Mouse (Mus musculus) kidney, postnatal 0 days (tissue): ENCODE measurements at regions not wholly inside any gene's neighbourhood (a gene's known extent, or its start where the extent isn't known, plus 50 kb on each side); places are given as distances from the start of the nearest gene placed in this dataset.

Experiments
- ATAC-seq: fragments of 200-750 bp; cut with Nextera tagmentation; replicated peaks from 2 replicates; pipeline ENCODE4 v1.8.0; 2017; ENCODE audit warnings: low read depth, moderate number of reproducible peaks, moderate TSS enrichment, moderate library complexity; ENCODE audit not compliant: low FRiP score
- DNase-seq: peaks from one replicate; pipeline ENCODE4 v3.0.0-alpha.2; 2016; ENCODE audit warnings: low spot score
- H3K27ac ChIP-seq: fragments of 300-500 bp; sonication (generic); 2 replicates; pipeline ENCODE4 v1.5.1; 2014; ENCODE audit warnings: mild to moderate bottlenecking
- H3K27me3 ChIP-seq: fragments of 300-500 bp; sonication (generic); 2 replicates; pipeline ENCODE4 v1.6.1; 2014; ENCODE audit warnings: low read length, mixed read lengths; ENCODE audit not compliant: insufficient read depth
- H3K36me3 ChIP-seq: fragments of 300-500 bp; sonication (generic); 2 replicates; pipeline ENCODE4 v1.6.1; 2014; ENCODE audit warnings: low read length, mixed read lengths; ENCODE audit not compliant: insufficient read depth
- H3K4me1 ChIP-seq: fragments of 300-500 bp; sonication (generic); replicated peaks from 2 replicates; pipeline ENCODE4 v1.6.1; 2014; ENCODE audit warnings: antibody characterized with exemption, low read length, mixed read lengths; ENCODE audit not compliant: insufficient read depth
- H3K4me2 ChIP-seq: fragments of 300-500 bp; sonication (generic); 2 replicates; pipeline ENCODE4 v1.6.1; 2014; ENCODE audit warnings: mild to moderate bottlenecking, low read length, moderate library complexity, mixed read lengths
- H3K4me3 ChIP-seq: fragments of 300-500 bp; sonication (generic); replicated peaks from 2 replicates; pipeline ENCODE4 v1.5.1; 2014; ENCODE audit warnings: low read depth, low read length
- H3K9ac ChIP-seq: fragments of 300-500 bp; sonication (generic); 2 replicates; pipeline ENCODE4 v1.6.1; 2014; ENCODE audit warnings: low read depth, low read length
- H3K9me3 ChIP-seq: fragments of 300-500 bp; sonication (generic); replicated peaks from 2 replicates; pipeline ENCODE4 v1.6.1; 2016; ENCODE audit warnings: low read length, inconsistent platforms, mixed read lengths
- CTCF ChIP-seq: IDR thresholded peaks from 2 replicates; pipeline ENCODE4 v1.5.1; 2016; ENCODE audit warnings: antibody characterized with exemption, low read depth, mild to moderate bottlenecking, moderate library complexity
- WGBS: fragments of 180-500 bp; shearing (Covaris S2); extraction: QIAGEN DNeasy Blood & Tissue Kit; methylation state at CpG from one replicate; pipeline ENCODE4 v1.1.7; 2014; 5-methylcytosine and 5-hydroxymethylcytosine counted together

DNA sequence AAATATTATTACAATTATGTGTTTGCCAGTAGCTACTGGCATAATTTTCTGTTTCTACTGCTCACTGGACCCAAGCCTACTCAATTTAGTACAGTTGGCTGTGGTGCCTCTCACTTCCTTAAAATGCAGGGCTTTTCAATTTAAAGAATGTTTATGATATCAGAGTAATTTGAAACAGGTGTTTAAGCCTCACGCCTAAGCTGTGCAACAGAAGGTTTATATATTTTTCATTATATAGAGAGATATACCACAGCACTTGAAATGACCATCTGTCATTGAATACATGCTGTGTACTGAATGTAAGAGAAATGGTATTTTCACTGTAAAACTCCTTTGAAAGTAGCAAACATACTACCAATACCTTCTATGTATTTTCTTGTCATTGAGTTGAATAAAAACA lies 376.8 kb downstream of the Otol1 start:
- H3K27ac ChIP-seq = no peak overlapping the region
- ATAC-seq (no peak), DNase-seq (no peak)
- H3K27me3 ChIP-seq = no peaks in the 10 kb centered on the region
- H3K4me1 ChIP-seq = no peaks in the 10 kb centered on the region
- no peaks in the 10 kb centered on the region for H3K9me3 ChIP-seq
- no peaks in the 10 kb centered on the region for H3K36me3 ChIP-seq
- TF ChIP-seq CTCF = no peak
- WGBS = 63% methylated on average over 1 of the region's 1 CpGs
- no peak overlapping the region for H3K4me3 ChIP-seq
- no peak overlapping the region for H3K4me2 ChIP-seq
- H3K9ac ChIP-seq = no peak overlapping the region

DNA sequence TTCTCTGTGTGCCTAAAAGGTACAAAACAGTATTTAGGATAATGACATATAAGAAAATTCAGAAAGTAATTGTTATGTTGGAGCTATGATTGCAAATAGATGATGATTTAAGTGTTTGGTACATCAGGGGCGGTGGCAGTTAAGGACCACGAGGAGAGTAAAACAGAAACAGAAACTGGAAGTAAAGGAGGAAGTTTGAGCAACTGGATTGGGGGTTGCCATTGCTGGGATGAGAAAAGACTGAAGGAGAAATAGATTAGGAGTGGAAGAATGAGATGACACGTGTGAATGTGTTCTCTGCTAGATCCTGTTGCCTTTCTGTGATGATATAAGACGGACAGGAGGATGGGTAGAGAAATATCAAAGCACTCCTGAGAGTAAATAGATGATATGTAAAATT lies 378.5 kb downstream of the Otol1 start:
- TF ChIP-seq CTCF = no peak
- WGBS = 81% methylated on average over 4 of the region's 4 CpGs
- Histone ChIP-seq H3K9me3 (no peaks in the 10 kb centered on the region), H3K4me1 (no peaks in the 10 kb centered on the region), H3K36me3 (no peaks in the 10 kb centered on the region), H3K27me3 (no peaks in the 10 kb centered on the region), H3K9ac (no peak overlapping the region), H3K4me3 (no peak overlapping the region), H3K4me2 (no peak overlapping the region), H3K27ac (no peak overlapping the region)
- DNase-seq (no peak), ATAC-seq (no peak)

DNA sequence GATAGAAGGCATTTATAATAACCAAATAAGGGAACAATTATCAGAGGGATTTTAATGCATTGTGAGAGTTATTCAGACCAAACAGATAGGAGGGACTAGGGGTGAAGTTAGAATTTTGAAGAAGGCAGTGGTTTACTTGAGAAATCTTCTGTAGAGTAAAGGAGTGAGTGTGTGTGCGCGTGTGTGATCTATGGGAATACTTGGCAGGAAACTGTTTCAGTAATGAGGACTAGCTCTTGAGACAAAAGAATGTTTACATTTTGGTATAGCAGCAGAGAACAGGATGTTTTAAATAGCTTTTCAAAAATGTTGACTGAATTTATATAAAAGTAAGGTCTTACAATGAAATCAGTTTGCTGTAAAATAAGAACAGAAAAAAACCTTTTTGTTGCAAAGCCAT lies 393.8 kb downstream of the Otol1 start:
- Histone ChIP-seq H3K9me3 (no peaks in the 10 kb centered on the region), H3K27me3 (no peaks in the 10 kb centered on the region), H3K4me2 (no peak overlapping the region), H3K36me3 (no peaks in the 10 kb centered on the region), H3K27ac (no peak overlapping the region), H3K4me1 (no peaks in the 10 kb centered on the region), H3K4me3 (no peak overlapping the region), H3K9ac (no peak overlapping the region)
- TF ChIP-seq CTCF = no peak
- WGBS = 55% methylated on average over 2 of the region's 2 CpGs
- DNase-seq (no peak), ATAC-seq (no peak)

DNA sequence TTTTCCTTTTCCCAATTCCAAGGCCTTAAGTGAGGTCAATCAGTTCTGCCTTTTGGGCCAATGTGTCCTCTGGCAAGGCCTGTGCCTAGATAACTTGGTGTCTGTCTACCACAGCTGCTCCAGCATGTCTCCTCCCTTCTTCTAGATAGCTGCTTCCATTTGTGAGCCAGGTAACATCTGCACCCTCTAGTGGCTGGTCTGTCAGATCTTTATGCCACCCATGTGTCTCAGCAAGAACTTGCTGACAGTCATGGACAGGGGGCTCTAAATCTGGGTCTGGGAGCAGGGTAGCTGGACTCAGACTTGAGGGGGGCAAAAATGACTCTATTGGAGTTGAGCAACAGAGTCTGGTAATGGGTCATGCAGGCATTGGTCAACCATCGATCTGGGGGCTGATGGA lies 399.2 kb downstream of the Otol1 start:
- Histone ChIP-seq H3K27ac (no peak overlapping the region), H3K4me1 (no peaks in the 10 kb centered on the region), H3K36me3 (no peaks in the 10 kb centered on the region), H3K27me3 (no peaks in the 10 kb centered on the region), H3K4me3 (no peak overlapping the region), H3K9me3 (no peaks in the 10 kb centered on the region), H3K4me2 (no peak overlapping the region), H3K9ac (no peak overlapping the region)
- TF ChIP-seq CTCF = peak; percentile 49; the same call in 1 of the 2 replicates
- DNase-seq = no peak
- 96% methylated on average over 1 of the region's 1 CpGs for WGBS
- ATAC-seq = no peak

GRCm38 (mm10) chr3:70418273-70418672 lies 410.9 kb downstream of the Otol1 start:
- H3K36me3 ChIP-seq = no peaks in the 10 kb centered on the region
- ATAC-seq = no peak
- no peak overlapping the region for H3K9ac ChIP-seq
- no peak overlapping the region for H3K27ac ChIP-seq
- TF ChIP-seq CTCF = no peak
- no peaks in the 10 kb centered on the region for H3K9me3 ChIP-seq
- 23% methylated on average over 4 of the region's 4 CpGs for WGBS
- H3K4me1 ChIP-seq = no peaks in the 10 kb centered on the region
- H3K4me2 ChIP-seq = no peak overlapping the region
- no peak overlapping the region for H3K4me3 ChIP-seq
- H3K27me3 ChIP-seq = no peaks in the 10 kb centered on the region
- DNase-seq = peak; percentile 37

- Histone ChIP-seq H3K9me3 (no peaks in the 10 kb centered on the region), H3K4me2 (no peak overlapping the region), H3K36me3 (no peaks in the 10 kb centered on the region), H3K27ac (no peak overlapping the region), H3K4me3 (no peak overlapping the region), H3K9ac (no peak overlapping the region), H3K4me1 (no peaks in the 10 kb centered on the region), H3K27me3 (no peaks in the 10 kb centered on the region)
- DNase-seq = no peak
- no peak for ATAC-seq
- TF ChIP-seq CTCF = no peak
- WGBS = 84% methylated on average over 1 of the region's 1 CpGs
These were observed 414.6 kb downstream of the Otol1 start for GRCm38 (mm10) chr3:70422016-70422415.

GRCm38 (mm10) chr3:70422669-70423068 lies 415.3 kb downstream of the Otol1 start:
- DNase-seq (no peak), ATAC-seq (no peak)
- no peaks in the 10 kb centered on the region for H3K36me3 ChIP-seq
- no peaks in the 10 kb centered on the region for H3K4me1 ChIP-seq
- no peak overlapping the region for H3K27ac ChIP-seq
- no peaks in the 10 kb centered on the region for H3K9me3 ChIP-seq
- no peak for TF ChIP-seq CTCF
- H3K9ac ChIP-seq = no peak overlapping the region
- 25% methylated on average over 3 of the region's 3 CpGs for WGBS
- H3K4me2 ChIP-seq = no peak overlapping the region
- no peak overlapping the region for H3K4me3 ChIP-seq
- no peaks in the 10 kb centered on the region for H3K27me3 ChIP-seq
